Mouse (Mus musculus) spleen, adult 2 months (tissue): ENCODE results near the gene Eif4e1b.

Experiments
- CTCF ChIP-seq: fragments of 200-500 bp; IDR thresholded peaks from 2 replicates; pipeline ENCODE4 v1.5.1; 2011; ENCODE audit warnings: mild to moderate bottlenecking, inconsistent platforms; ENCODE audit not compliant: insufficient read depth, insufficient read length, insufficient replicate concordance; ENCODE audit errors: extremely low read depth
- POLR2A ChIP-seq: fragments of 200-500 bp; IDR thresholded peaks from 2 replicates; pipeline ENCODE4 v1.6.1; 2011; ENCODE audit warnings: low read depth, low read length, inconsistent platforms

DNA sequence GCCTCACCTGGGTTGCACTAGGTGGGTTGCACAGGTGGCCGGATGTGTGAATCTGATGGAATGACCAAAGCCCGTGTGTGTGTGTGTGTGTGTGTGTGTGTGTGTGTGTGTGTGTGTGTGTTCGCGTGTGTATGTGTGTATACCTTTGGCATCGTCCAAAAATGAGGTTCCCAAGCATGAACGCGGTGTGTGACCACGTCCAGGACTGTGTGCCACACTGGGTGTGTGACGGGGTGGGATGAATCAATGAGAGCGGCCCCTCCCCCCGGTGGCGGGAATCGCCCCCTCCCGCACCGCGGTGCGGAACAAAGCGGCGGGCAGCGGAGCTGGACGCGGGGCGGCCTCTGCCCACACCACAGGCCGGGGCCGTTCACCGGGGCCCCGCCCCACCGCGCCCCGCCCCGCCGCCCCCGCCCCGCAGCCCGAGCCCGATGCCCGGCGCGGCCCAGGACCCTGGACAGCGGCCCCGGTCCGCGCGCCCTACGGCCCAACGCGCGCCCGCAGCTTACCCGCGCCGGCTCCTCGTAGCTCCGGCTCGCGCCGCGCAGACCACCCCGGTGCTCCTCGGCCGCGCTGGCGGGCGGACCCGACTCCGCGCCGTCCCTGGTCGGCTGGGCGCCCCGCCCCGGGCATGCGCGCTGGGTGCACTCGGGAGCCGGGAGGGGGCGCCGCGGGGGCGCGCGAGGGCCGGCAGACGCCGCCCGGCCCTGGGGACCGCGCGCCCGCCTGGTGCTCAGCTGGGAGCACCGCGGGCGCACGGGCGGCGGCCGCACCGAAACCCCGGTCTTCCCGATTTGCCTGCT is 34.5 kb upstream of the Eif4e1b start:
- TF ChIP-seq CTCF (no peak), POLR2A (no peak)
